Mouse (Mus musculus) CD4-positive, CD25-positive, alpha-beta regulatory T cell, adult 2 months (primary cell): ENCODE results near the gene 1700080E11Rik.
A peak's percentile ranks its signal among the peaks of the same experiment; 100 is the strongest.
"Not testable (repeated sequence)": the region's sequence is repeated elsewhere in the genome, so short reads cannot be mapped to it uniquely, and the experiment has no call there.

Experiments
- DNase-seq: peaks from one replicate; pipeline ENCODE4 v3.0.0-alpha.2; 2012; ENCODE audit warnings: low read depth, low spot score

Gene 1700080E11Rik

GRCm38 (mm10) chr9:105144992-105145391 lies at the start of gene 1700080E11Rik:
Gene 1700080E11Rik, minus strand, starts transcription at chr9:105145092.
- no peak for DNase-seq

- no peak for DNase-seq
Observed at GRCm38 (mm10) chr9:105186725-105187124, 41.8 kb upstream of the 1700080E11Rik start.

- DNase-seq: no peak
Observed at GRCm38 (mm10) chr9:105182392-105182791, 37.5 kb upstream of the 1700080E11Rik start.

- no peak for DNase-seq
Observed at GRCm38 (mm10) chr9:105139204-105139603, 5.7 kb downstream of the 1700080E11Rik start.

- DNase-seq: peak; percentile 10
Observed at GRCm38 (mm10) chr9:105136404-105136803, 8.5 kb downstream of the 1700080E11Rik start.

GRCm38 (mm10) chr9:105134536-105134935 lies 10.4 kb downstream of the 1700080E11Rik start:
- peak; percentile 24 for DNase-seq

- DNase-seq: peak; percentile 67
Observed at GRCm38 (mm10) chr9:105132002-105132367, 12.9 kb downstream of the 1700080E11Rik start.

- DNase-seq: peak; percentile 95
Observed at GRCm38 (mm10) chr9:105131253-105132001, 13.5 kb downstream of the 1700080E11Rik start, which contains the start of gene Nudt16. Gene Nudt16, minus strand, starts transcription at chr9:105131824.

- no peak for DNase-seq
Observed at GRCm38 (mm10) chr9:105130331-105130730, 14.6 kb downstream of the 1700080E11Rik start.

- DNase-seq: not testable (repeated sequence)
Observed at GRCm38 (mm10) chr9:105125206-105125605, 19.7 kb downstream of the 1700080E11Rik start.

- no peak for DNase-seq
Observed at GRCm38 (mm10) chr9:105103893-105104292, 41.0 kb downstream of the 1700080E11Rik start.

- no peak for DNase-seq
Observed at GRCm38 (mm10) chr9:105101911-105102310, 43.0 kb downstream of the 1700080E11Rik start.

- peak; percentile 56 for DNase-seq
Observed at GRCm38 (mm10) chr9:105100807-105101570, 43.9 kb downstream of the 1700080E11Rik start.
